Mouse (Mus musculus) cerebellum, adult 11 months (tissue): Measurements from ENCODE around the gene Lgals1.

Source experiments
- DNase-seq: peaks from one replicate; pipeline ENCODE4 v3.0.0; 2022

The Lgals1 gene

DNA sequence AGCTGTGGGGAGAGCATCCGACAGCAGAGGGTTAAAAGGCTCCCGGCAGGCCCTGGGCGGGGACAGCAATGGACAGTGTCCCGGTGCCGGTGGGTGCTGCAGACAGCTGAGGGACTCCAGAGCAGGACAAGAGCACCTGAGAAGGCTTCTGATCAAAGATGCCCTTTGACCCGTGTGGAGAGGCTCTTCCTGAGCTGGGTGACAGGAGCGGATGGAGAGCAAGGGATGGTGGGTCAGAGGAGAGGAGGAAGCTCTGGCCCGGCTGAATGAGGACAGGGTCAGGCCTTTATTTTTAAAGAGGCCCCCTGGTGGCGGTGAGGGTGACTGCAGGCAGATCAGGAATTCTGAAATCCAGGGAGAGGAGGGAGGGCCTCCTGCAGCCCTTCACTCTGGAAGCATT lies 16.1 kb downstream of the Lgals1 start:
- peak; percentile 85 for DNase-seq

DNA sequence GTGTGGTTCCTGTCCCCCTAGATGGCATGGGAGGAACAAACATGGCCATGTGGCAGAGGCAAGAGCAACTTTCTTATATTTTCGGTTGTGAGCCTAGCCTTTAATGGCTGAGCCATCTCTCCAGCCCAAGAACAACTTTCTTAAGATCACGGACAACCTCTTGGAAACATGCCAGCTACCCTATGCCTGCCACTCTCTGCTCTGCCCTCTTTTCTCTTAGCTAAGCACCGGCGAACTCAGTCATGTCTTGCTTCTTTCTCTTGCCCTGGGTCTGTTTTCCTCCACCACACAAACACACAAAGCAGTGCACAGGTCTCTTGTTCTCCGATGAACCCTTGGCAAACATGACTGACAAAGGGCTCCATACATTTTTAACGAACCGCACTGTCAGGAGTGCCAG lies 19.7 kb downstream of the Lgals1 start:
- no peak for DNase-seq

DNA sequence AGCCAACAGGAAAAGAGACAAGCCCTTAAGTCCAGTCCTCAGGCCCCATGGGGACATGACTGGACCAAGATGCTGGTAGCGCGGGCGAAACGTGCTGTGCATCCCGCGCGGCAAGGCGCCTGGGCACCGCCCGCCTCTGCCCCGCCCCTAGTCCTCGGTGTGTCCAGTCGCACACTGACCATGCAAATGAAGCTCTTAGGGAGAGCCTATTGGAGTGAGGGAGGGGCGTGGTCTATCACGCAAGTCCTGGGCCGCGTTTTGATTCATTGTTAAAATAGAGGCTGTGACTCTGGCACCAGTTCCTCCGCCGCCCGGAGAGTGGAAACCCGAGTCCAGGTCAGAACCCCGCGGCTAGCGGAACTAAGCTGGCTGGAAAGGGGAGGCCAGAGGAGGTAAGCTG lies 21.1 kb downstream of the Lgals1 start, which contains the start of gene Triobp:
TSS of gene Triobp (plus strand) at position 68 of the 400 bp plus-strand sequence.
- peak; percentile 87 for DNase-seq

DNA sequence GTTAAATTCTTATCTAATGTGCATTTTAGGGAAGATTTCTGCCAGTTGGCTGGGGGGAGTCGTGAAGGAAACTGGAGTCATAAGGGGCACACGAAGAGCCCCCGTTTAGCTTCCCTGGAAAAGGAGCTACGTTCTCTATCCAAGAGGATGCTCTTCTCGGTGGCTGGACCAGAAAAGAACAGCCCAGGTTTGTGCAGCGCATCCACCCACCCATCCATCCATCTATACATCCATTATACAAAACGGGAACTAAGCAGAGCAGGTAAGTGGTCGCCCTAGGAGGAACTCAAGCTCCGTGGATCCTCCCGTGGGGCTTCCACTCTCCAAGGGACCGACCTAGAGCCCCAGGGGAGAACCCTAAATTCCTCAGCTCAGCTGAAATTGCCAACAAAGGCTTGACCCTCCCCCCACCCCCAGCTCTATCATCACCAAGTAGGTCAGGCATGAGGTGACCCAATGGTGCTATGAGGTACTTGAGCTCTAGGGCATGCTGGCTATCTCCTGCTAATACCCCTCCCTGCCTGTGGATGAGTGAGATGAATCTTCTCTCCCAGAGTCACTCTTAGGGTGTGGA lies 21.7 kb downstream of the Lgals1 start:
- no peak for DNase-seq

DNA sequence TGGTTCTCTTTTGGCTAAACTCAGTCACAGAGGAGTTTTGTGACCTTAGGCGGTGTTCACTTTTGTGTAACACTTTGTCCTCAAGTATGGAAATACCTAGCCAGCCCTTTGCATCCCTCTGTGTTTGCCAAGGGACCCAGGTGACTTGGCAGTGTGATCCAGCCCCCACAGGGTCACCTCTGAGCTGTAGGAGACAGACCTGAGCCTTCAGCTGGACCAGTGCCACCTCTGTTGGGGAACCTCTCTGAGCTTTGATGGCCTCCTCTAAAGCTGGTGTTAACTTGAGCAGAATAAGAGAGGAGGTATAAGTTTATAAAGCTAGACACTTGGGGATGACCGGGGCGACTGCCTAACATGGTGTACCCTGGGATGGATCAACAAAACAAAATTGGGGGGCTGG lies 22.4 kb downstream of the Lgals1 start:
- peak; percentile 45 for DNase-seq

DNA sequence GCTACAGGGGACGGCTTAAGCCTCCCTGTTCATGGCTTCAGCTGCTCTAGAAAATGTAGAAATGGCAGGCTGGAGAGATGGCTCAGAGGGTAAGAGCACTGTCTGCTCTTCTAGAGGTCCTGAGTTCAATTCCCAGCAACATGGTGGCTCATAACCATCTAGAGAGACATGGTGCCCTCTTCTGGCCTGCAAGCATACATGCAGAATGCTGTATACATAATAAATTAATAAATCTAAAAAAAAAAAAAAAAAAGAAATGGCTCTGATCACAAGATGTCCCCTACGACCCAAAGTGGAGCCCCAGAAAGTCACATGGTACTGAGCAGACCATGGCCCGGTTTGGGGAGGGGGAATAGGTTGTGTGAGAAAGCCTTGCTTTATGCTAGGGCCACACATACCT lies 29.1 kb downstream of the Lgals1 start:
- no peak for DNase-seq

DNA sequence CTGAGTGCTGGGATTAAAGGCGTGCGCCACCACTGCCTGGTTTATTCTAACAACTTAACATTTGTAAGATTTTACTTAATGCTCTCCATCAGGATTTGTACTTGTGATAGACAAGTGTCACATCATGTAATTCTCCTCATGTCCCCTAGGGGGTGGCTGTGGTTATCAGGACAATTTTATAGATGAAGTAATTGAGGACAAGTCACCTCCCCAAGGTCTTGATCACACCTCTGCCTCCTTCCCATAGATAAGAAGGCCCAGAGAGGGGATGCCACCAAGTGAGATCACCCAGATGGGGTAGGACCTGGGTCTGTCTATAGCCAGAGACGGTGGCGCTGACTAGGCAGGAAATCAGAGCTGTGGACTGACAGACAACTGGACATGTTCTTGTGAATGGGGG lies 29.8 kb downstream of the Lgals1 start:
- DNase-seq: no peak

DNA sequence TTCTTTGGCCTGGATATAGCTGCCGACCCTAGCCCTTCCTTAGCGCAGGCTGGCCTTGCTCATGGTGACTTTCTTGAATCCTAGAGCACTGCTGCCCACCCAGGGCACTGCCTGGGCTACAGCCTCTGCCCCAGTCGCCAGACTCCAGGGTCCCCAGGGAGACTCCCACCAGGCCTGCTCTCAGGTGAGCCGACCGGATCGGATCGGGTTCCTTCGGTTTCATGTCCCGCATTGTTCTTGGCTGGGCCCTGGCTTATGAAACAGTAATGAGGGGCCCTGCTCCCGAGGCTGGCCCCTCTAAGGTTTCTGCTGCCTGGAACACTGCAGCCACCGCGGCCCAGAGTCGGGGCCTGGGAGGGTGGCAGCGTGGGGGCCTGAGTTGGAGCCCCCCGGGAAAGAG lies 30.5 kb downstream of the Lgals1 start:
- no peak for DNase-seq

DNA sequence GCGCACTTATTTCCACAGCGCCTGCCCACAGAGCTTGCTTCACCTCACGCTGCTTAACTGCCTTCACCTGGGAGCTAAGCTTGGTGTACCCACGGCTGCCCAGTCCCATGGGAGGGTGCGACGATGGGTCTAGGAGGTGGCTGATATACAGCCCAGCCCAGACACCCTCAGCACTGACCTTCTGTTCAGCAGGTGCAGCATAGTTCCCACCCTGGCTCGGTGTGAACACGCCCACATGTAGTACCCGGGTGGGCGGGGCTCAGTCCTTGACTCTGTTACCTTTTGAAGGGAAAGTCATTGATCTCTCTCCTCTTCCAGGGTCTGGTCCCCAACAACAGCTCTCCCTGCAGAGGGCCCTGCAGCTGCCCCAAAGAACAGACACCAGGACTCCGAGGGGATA lies 33.0 kb downstream of the Lgals1 start:
- DNase-seq: no peak

DNA sequence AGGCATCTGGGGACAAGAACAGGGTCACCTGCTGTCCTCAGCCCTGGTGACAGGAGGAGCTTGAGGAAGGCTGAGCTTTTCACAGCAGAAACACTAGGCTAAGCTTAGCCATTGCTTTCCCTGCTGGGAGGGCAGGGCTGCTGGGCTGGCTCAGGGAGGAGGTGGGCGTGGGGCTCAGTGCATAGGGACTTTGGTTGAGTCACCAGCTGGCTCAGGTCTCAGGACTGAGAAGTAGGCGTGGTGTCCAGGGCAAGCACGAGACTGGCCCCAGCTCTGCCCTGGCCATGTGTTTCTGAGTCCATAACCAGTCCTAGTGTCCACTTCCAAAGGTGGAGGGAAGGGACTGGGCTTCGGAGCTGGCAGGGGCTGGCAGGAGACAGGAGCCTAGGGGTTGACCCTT lies 33.6 kb downstream of the Lgals1 start:
- no peak for DNase-seq

DNA sequence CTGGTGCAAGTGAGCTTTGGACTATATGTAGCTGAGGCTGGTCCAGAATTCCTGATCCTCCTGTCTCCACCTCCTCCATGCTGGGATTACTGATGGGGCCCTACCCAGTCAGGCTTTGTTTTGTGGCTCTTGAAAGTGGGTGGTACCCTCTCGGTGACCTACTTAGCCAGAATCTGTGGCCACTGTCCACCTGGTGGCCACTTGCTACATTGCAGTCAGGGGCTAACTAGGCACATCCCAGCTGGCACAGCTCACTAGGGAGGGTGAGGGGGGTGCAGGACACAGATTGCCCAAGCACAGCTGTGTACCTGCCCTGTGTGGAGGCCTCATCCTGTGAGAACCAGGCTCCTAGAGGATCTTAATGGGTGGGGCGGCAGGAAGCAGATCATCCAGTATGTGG lies 36.4 kb downstream of the Lgals1 start:
- DNase-seq: peak; percentile 80

DNA sequence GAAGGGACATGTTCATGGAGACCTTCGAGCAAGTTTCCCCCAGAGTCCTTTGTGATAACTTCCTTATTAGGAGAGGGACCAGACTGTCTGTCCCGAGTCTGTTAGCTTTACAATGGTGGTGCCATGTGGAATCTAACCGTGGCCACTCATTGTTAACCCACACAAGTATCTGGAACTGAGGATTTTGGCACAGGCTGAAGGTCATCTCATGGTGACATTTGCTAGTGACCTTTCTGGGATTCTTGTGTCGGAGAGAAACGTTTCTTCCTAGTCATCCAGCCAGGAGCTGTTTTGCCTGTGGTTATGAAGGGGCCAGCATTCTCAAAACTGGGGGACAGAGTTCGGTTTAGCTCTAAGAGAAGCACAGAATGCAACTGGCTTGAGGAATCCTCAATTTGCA lies 45.1 kb downstream of the Lgals1 start:
- DNase-seq: no peak

DNA sequence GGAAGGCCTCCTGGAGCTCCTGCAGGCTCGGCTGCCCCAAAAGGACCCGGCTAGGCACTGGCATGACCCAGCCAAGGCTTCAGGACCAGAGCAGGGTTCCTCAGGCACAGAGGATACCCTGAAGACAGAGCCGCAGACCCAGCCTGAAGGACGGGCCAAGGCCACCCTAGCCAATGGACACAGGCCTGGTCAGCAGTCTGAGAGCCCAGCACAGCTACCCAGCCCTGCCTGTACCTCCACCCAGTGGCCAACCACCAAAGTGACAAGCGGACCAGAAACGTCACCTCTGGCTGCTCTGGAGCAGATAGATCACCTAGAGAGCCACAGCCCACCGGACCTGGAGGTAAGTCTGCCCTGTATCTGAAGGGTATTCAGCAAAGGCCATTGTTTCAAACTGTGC lies 47.4 kb downstream of the Lgals1 start:
- DNase-seq: no peak

DNA sequence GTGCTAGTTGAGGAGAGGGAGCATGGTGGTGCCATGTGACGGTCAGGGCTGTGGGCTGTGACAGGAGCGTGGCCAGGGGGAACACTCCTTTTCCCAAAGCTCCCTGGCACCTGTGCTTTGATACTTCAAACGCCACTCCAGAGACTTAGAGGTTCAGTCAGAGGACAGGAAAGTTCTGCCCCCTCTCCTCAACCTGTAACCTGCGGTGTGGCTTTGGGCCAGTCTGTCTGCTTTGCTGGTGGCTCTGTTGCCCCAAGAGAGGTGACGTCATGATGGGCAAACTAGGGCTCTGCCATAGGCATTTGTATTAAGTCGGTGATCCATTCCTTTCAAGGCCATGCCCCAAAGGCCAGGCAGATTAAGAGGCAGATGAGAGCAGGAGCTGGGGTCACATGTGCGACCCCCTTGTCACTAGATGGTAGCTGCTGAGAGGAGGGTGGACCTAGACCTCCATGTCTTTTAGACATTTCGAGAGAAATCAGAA lies 51.2 kb downstream of the Lgals1 start:
- DNase-seq: no peak

DNA sequence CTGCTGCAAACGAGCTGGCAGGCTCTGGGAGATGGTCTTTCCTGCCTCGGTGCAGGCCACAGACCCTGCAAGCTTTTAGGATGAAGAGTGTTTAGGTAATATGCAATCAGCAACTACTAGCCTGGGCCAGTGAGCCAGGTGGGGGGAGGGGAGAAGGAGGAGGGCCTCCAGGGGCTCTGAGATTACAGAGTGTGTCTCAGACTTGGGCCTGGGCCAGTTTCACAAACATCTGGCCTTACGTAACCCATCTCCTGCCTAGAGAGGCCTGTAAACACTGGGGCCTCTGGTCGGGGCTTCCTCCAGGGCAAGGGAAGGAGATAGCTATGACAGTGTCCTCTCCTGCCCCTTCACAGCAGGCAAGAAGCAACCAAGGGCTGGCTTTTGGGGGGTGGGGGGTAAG lies 52.4 kb downstream of the Lgals1 start:
- DNase-seq: no peak
